Mouse (Mus musculus) liver, embryonic 14.5 days (tissue): ENCODE data around the gene Gm17509.

ENCODE experiments used
- CTCF ChIP-seq: IDR thresholded peaks from 2 replicates; pipeline ENCODE4 v1.5.1; 2016; ENCODE audit warnings: antibody characterized with exemption, low read depth, control low read depth
- EP300 ChIP-seq: IDR thresholded peaks from 2 replicates; pipeline ENCODE4 v1.6.1; 2016; ENCODE audit warnings: antibody characterized with exemption, low read depth

GRCm38 (mm10) chr13:117237111-117237510 is 16.2 kb upstream of the Gm17509 start:
- TF ChIP-seq CTCF (no peak), EP300 (no peak)
